Mouse (Mus musculus) spleen, adult 2 months (tissue): ENCODE data around the gene Abhd6.

ENCODE experiments used
- CTCF ChIP-seq: fragments of 200-500 bp; IDR thresholded peaks from 2 replicates; pipeline ENCODE4 v1.5.1; 2011; ENCODE audit warnings: mild to moderate bottlenecking, inconsistent platforms; ENCODE audit not compliant: insufficient read depth, insufficient read length, insufficient replicate concordance; ENCODE audit errors: extremely low read depth
- POLR2A ChIP-seq: fragments of 200-500 bp; IDR thresholded peaks from 2 replicates; pipeline ENCODE4 v1.6.1; 2011; ENCODE audit warnings: low read depth, low read length, inconsistent platforms

DNA sequence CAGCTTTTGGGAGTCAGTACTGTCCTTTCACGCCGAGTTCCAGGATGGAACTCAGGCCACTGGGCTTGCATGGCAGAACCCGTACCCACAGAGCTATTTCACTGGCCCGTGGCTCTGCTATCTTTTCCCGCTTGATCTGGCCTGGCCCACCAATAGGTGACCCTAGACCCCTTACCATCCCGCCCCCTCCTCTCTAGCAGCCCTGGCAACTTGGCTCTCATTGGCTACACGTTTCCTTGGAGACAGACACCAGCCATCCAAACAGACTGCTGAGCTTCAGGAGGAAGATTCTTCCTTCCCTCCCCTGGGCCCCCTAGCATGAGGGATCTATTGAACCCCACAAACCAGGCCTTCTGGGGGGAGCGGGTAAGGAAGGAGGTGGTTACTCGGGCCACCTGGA is 45.7 kb upstream of the Abhd6 start, which contains the start of gene Gm45521:
- TF ChIP-seq CTCF = no peak
- no peak for TF ChIP-seq POLR2A
